Mouse (Mus musculus): Measurements from ENCODE around the gene Maob.

Gene Maob

DNA sequence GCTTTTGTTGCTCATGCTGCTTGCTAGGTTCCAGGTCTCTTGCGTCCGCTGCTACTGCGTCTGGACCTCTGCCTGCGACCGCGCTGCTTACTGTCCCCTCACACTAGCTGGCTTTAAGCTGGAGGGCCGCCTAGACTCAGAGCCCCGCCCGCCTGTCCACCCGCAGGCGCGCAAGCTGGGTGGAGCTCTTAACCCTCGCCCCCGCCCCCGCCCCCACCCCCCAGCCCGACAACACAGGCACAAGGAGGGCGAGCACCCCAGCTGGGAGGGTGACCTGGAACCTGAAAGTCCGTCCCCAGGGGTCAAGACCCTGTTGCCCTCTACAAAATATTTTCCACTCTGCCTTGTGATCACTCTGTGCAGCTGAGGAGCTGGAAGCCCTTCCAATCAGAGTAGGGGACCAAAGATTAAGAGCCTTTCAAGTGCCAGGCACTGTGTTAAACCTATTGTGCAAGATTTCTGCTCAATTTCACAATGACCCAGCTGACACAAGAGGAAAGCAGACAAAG lies at the start of gene Maob:
Maob (minus strand) TSS at position 106 of the 509 bp plus-strand sequence.
- peak; percentile 1 for DNase-seq (ENCODE audit: low read depth, low spot score)

DNA sequence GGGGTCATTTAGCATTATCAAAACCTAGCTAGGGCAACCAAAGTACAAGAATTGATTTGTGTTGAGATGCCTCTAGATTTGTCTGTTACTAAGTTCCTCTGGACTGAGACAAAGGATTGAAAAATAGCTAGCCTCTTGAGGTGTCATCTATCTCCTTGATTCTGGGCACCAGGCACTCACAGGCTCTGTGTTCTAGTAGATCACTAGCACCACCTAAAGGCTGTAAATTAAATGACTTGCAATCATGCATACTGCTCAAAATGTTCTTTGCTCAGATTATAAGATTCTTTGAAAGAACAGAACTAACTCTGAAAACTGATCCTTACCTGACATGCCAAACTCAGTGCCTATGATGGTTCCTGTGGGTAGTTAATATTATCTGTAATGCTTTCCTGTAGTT lies 43.1 kb upstream of the Maob start:
- DNase-seq (ENCODE audit: low read depth, low spot score) = peak; percentile 23

DNA sequence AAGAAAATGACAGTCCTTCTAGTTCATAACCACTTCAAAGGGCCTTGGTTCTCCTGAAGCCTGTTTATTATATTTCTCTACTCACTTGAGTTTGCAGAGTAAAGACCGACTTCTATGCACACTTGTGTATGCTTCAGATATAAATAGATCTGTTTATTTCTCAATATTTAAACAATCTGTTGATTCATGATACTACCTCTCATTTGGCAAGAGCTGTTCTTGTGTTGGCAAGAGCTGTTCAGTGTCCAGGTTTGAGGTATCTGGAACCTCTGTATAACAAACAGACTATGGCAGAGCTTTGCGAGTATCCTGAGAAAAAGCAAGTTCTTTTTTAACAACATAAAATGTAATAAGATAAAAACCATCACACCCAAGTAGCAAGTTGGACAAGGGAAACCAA lies 28.9 kb upstream of the Maob start:
- DNase-seq (ENCODE audit: low read depth, low spot score) = no peak

DNA sequence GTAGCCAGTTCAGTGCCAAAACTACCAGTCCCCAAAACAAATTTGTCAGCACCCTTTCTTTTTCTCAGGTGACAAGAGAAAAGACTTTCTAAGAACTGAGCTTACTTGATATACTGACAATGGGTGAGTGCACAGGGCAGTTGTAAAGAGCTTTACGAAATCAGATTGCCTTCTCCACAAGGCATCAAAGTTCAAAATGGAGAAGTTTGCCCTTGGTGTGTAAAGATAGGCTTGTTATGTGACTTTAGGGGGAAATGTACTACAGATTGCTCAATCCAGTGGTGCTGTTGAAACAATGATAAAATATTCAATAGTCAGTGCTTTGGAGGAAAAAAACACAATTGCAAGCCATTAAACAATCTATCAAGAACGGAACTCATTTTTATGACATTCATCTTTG lies 24.3 kb upstream of the Maob start:
- no peak for DNase-seq (ENCODE audit: low read depth, low spot score)

DNA sequence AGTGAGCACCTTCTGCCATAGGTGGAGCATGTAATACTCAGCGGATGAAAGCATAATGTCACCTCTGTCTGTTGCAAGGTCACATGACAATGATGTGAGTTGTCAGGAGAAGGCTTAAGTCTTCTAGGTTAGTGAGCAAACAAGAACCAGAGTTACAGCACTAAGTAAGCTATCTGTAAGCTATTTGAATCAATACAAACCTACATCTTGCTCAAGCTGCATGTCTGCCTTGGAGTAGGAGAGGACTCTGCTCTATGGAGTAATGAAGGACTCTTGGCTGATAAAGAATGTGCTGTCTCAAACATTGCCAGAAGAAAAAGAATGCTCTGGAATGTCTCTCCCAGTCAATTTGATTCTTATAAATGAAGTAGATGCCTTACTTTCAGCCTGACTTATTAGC lies 20.1 kb upstream of the Maob start:
- DNase-seq (ENCODE audit: low read depth, low spot score) = no peak

DNA sequence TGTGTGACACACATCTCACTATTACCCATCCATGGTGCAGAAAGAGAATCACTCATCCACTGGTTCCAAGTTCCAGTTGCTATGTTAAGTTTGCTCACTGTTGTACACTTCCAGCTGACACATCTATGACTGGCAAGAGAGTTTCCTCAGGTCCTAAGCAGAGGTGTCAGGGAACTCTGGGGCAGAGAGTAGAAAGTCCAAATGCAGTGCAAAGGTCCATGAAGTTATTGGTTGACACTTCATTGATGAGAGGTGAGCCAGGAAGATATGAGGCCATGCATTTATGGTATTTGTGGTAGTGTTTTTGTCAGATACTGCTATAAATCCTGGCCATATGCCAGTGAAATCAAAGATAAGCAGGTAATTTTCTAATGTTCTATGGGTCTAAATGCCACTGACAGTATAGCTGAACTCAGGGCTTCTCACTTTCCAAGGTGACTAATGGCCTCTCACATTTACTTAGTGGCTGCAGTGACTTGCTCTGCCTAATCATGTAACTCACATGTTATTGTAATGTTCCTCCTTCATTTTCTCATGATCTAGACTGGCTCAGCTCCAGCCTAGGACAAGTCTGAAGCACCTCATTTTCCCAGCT lies 19.4 kb upstream of the Maob start:
- no peak for DNase-seq (ENCODE audit: low read depth, low spot score)

DNA sequence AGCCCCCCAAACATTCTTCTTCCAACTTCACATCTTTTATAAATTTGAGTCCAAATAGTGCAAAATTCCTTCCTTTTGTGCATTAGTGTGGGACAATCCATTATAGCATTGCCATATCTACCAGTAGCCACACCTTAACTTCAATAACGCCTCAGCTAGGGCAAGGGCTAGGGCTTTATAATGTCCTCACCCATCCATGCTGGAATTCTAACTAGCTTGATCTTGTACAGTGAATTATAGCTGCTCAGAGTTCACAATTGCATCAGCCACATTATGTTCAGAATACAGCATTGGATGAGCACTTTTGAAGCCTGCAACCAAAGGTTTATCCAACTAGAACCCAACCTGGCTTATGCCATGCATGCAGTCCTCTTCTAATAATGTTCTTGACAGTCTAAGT lies 8.9 kb upstream of the Maob start:
- no peak for DNase-seq (ENCODE audit: low read depth, low spot score)

DNA sequence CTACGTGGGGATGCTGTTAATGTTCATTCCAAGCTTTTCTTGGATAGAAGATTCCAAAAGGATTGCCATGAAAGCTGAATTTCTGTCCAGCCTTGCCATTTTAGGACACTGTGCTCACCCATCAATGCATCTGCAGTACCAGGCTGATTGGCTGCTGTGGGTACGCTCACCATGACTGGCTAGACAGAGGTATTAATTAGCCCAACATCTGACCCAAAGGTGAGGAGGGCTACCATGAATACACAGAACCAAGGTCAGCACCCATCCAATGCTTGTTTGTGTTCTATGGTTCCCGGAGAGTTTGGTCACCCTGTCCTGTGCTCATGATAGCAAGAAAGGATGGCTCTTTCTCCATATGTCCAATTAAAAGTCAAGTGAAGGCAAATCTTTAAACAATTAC lies 1.2 kb downstream of the Maob start:
- no peak for DNase-seq (ENCODE audit: low read depth, low spot score)

DNA sequence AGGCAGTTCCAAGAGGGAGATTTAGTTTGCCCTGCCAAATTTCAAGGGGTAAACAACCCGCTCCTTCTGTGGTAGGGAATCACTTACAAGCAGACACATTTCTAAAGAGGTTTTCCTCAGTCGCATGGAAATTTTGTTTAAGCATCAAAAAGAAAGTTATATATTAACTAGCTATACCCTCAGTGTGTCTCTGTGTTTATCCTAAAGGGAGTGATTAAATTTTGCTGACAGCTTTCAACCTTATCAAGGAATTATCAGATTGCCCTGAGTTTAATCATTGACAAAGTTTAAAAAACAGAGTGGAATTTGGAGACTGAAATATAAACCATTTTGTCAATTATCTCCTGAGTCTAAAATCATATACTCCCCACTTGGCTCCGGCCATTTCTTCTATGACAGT lies 5.1 kb downstream of the Maob start:
- DNase-seq (ENCODE audit: low read depth, low spot score) = no peak

DNA sequence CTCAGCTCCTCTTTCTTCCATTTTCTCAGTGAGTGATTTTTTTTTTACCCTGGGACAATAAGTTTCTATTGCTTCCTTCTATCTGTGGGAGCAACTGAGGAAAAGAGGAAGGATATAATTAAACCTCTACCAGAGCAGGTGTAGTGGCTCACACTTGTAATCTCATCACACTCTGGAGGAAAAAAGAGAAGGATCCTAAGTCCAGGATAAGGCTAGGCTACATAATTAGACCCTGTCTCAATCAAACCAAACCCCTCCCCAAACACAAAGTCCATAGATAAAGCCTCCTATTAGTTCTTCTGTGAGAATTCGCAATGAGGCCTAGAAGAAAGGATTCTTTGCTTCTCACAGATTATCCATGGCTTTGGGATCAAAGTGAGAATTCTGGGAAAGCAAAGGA lies 49.7 kb downstream of the Maob start:
- DNase-seq (ENCODE audit: low read depth, low spot score) = no peak

DNA sequence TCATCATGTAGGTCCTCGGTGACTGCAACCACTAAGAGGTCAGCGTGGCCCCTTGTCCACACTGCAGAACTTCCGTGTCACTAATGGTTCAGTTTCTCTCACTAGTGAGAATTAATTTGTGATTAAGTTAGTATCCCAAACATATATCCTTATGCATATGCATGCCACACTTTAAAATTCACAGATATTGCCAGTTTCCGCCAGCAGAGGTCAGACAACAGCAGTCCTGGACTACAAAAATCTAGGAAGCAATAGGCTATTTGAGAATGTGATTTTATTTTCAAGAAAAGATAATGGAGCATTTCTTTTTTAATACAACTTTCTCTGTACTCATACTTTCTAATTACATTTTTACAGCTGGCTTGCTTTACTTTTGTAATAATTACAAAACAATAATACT lies 51.0 kb downstream of the Maob start:
- DNase-seq (ENCODE audit: low read depth, low spot score) = no peak

DNA sequence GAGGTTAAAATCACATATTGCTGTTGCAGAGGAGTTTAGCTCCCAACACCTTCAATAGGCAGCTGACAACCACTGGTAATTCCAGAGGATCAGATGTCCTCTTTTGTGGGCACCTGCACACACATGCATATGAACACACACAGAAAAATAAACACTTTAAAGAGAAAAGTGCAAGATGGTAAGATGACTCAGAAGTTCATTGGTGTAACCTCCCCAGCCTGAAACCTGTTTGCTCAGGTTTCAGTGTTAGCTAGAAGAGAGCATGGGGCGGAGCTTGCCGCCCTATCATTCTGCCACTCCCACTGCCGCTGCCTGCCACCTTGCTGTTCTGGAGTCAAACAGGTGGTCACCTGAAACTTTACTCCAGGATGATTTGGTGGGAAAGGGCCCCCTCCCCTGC lies 55.7 kb downstream of the Maob start:
- DNase-seq (ENCODE audit: low read depth, low spot score) = no peak

DNA sequence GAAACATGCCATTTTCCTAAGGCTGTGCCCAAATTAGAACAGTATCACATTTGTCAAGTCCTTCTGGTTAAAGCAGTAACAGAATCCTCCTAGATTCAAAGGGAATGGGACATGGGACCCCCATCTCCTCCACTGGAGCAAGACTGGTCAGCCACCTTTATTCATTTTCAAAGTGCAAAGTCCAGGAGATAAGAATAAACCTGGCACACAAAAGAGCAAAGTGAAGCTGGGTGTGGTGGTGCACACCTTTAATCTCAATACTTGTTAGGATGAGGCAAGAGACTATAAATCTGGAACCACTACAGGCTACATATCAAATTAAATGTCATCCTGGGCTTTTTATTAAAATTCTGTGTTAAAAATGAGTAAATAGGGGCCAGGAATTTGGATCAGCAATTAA lies 62.4 kb downstream of the Maob start:
- DNase-seq (ENCODE audit: low read depth, low spot score) = no peak

DNA sequence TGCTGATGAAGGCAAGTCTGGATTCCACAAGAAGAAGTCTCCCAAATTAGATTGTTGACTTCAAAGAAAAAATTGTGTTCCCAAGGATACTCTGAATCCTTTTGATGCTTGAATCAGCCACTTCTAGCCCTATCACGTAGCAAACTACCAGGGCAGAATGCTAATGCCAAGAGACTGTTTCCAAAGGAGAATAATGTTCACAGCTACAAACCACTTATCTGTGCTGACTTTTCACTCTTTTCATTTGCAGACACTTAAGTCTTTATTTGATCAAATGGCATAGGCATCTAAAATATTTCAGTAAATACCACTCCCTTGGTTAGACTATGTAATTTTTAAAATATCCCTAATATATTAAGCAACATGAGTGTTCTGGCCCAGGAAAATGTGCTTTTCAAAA lies 68.2 kb downstream of the Maob start:
- DNase-seq (ENCODE audit: low read depth, low spot score) = no peak

DNA sequence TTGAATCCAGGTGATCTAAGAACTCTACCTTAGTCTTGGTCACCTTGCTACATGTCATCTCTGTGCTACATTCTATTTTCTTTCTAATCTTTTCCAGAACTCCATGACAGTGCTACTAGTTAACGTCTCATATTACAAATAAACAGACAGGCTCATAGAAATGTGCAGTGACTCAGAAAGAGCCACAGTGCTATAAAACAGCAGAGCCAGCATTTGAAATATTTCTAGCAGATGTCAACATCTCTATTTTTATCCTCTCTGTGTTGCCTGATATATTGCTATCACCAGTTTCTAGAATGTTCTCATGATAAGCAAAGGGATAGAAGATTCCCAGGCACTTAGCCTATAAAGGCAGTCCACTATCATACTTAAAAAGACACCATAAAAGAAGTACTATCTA lies 103.1 kb downstream of the Maob start:
- no peak for DNase-seq (ENCODE audit: low read depth, low spot score)

DNA sequence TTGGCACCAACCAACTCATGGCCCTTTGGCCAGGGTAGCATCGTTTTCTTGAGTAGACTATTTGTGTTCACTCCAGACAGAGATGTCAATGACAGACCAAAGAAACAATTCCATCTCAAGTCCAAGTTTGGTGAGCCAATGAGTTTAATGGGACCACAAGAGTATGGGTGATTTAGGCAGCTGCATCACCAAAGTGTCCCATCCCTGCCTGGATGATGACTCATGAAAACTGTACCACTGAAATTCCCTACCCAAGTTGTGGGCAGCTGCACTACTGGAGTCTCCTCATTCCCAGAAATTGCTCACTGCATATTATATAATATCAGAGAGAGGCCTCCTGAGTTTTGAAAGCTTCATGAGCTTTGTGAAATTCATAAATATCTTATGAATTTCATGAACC lies 111.1 kb downstream of the Maob start:
- DNase-seq (ENCODE audit: low read depth, low spot score) = no peak

Measured in ES-CJ7 (cell line).